Mouse (Mus musculus): ENCODE measurements around the gene Bok. TPM values are rescaled to one million over a fixed set of nuclear protein-coding genes. Genes with fewer than 3 reads are reported as not detected.

The Bok gene
- polyA plus RNA-seq, 1 experiment = 6.6 TPM

GRCm38 (mm10) chr1:93692773-93693172 is 7.3 kb downstream of the Bok start:
- TF ChIP-seq EP300 (IDR thresholded peaks at IDR 0.05; ENCODE audit: insufficient read depth, low read depth, low read length) = no peak
- no peak for TF ChIP-seq CTCF (IDR thresholded peaks at IDR 0.05; ENCODE audit: low read depth, low read length)
- TF ChIP-seq POLR2A (IDR thresholded peaks at IDR 0.05; ENCODE audit: insufficient read depth, low read length) = no peak
- Histone ChIP-seq H3K36me3 (ENCODE audit: control insufficient read depth, insufficient read depth, low read length, poor library complexity, severe bottlenecking) (no peaks in the 10 kb centered on the region), H3K4me1 (ENCODE audit: control insufficient read depth, insufficient read depth, low read length) (no peaks in the 10 kb centered on the region), H3K9ac (ENCODE audit: low read depth, poor library complexity, severe bottlenecking) (no peak overlapping the region), H3K9me3 (replicated peaks; ENCODE audit: control insufficient read depth, insufficient read depth, low read length, poor library complexity, severe bottlenecking) (no peaks in the 10 kb centered on the region), H3K27ac (ENCODE audit: insufficient read depth, low read length) (no peak overlapping the region), H3K4me3 (ENCODE audit: low read depth, low read length) (no peak overlapping the region), H3K27me3 (ENCODE audit: control insufficient read depth, insufficient read depth, low read length, poor library complexity, severe bottlenecking) (no peaks in the 10 kb centered on the region)

GRCm38 (mm10) chr1:93693502-93693901 is 8.0 kb downstream of the Bok start:
- H3K36me3 ChIP-seq (ENCODE audit: control insufficient read depth, insufficient read depth, low read length, poor library complexity, severe bottlenecking) = no peaks in the 10 kb centered on the region
- no peak overlapping the region for H3K9ac ChIP-seq (ENCODE audit: low read depth, poor library complexity, severe bottlenecking)
- no peaks in the 10 kb centered on the region for H3K9me3 ChIP-seq (replicated peaks; ENCODE audit: control insufficient read depth, insufficient read depth, low read length, poor library complexity, severe bottlenecking)
- no peaks in the 10 kb centered on the region for H3K27me3 ChIP-seq (ENCODE audit: control insufficient read depth, insufficient read depth, low read length, poor library complexity, severe bottlenecking)
- no peak overlapping the region for H3K27ac ChIP-seq (ENCODE audit: insufficient read depth, low read length)
- H3K4me3 ChIP-seq (ENCODE audit: low read depth, low read length) = no peak overlapping the region
- no peaks in the 10 kb centered on the region for H3K4me1 ChIP-seq (ENCODE audit: control insufficient read depth, insufficient read depth, low read length)
- TF ChIP-seq POLR2A (IDR thresholded peaks at IDR 0.05; ENCODE audit: insufficient read depth, low read length) = no peak
- no peak for TF ChIP-seq CTCF (IDR thresholded peaks at IDR 0.05; ENCODE audit: low read depth, low read length)
- TF ChIP-seq EP300 (IDR thresholded peaks at IDR 0.05; ENCODE audit: insufficient read depth, low read depth, low read length) = no peak

GRCm38 (mm10) chr1:93693943-93694342 is 8.5 kb downstream of the Bok start:
- Histone ChIP-seq H3K27me3 (ENCODE audit: control insufficient read depth, insufficient read depth, low read length, poor library complexity, severe bottlenecking) (no peaks in the 10 kb centered on the region), H3K4me1 (ENCODE audit: control insufficient read depth, insufficient read depth, low read length) (no peaks in the 10 kb centered on the region), H3K4me3 (ENCODE audit: low read depth, low read length) (no peak overlapping the region), H3K27ac (ENCODE audit: insufficient read depth, low read length) (no peak overlapping the region), H3K36me3 (ENCODE audit: control insufficient read depth, insufficient read depth, low read length, poor library complexity, severe bottlenecking) (no peaks in the 10 kb centered on the region), H3K9me3 (replicated peaks; ENCODE audit: control insufficient read depth, insufficient read depth, low read length, poor library complexity, severe bottlenecking) (no peaks in the 10 kb centered on the region), H3K9ac (ENCODE audit: low read depth, poor library complexity, severe bottlenecking) (no peak overlapping the region)
- TF ChIP-seq EP300 (IDR thresholded peaks at IDR 0.05; ENCODE audit: insufficient read depth, low read depth, low read length) (no peak), CTCF (IDR thresholded peaks at IDR 0.05; ENCODE audit: low read depth, low read length) (no peak), POLR2A (IDR thresholded peaks at IDR 0.05; ENCODE audit: insufficient read depth, low read length) (no peak)

GRCm38 (mm10) chr1:93694966-93695365 is 9.5 kb downstream of the Bok start:
- H3K36me3 ChIP-seq (ENCODE audit: control insufficient read depth, insufficient read depth, low read length, poor library complexity, severe bottlenecking) = no peaks in the 10 kb centered on the region
- H3K27ac ChIP-seq (ENCODE audit: insufficient read depth, low read length) = no peak overlapping the region
- H3K9ac ChIP-seq (ENCODE audit: low read depth, poor library complexity, severe bottlenecking) = no peak overlapping the region
- TF ChIP-seq POLR2A (IDR thresholded peaks at IDR 0.05; ENCODE audit: insufficient read depth, low read length) = no peak
- no peak for TF ChIP-seq EP300 (IDR thresholded peaks at IDR 0.05; ENCODE audit: insufficient read depth, low read depth, low read length)
- no peak for TF ChIP-seq CTCF (IDR thresholded peaks at IDR 0.05; ENCODE audit: low read depth, low read length)
- H3K4me3 ChIP-seq (ENCODE audit: low read depth, low read length) = no peak overlapping the region
- H3K27me3 ChIP-seq (ENCODE audit: control insufficient read depth, insufficient read depth, low read length, poor library complexity, severe bottlenecking) = no peaks in the 10 kb centered on the region
- no peaks in the 10 kb centered on the region for H3K9me3 ChIP-seq (replicated peaks; ENCODE audit: control insufficient read depth, insufficient read depth, low read length, poor library complexity, severe bottlenecking)
- H3K4me1 ChIP-seq (ENCODE audit: control insufficient read depth, insufficient read depth, low read length) = no peaks in the 10 kb centered on the region

GRCm38 (mm10) chr1:93697317-93697716 is 11.9 kb downstream of the Bok start:
- Histone ChIP-seq H3K9me3 (replicated peaks; ENCODE audit: control insufficient read depth, insufficient read depth, low read length, poor library complexity, severe bottlenecking) (no peaks in the 10 kb centered on the region), H3K4me3 (ENCODE audit: low read depth, low read length) (no peak overlapping the region), H3K27me3 (ENCODE audit: control insufficient read depth, insufficient read depth, low read length, poor library complexity, severe bottlenecking) (no peaks in the 10 kb centered on the region), H3K9ac (ENCODE audit: low read depth, poor library complexity, severe bottlenecking) (no peak overlapping the region), H3K27ac (ENCODE audit: insufficient read depth, low read length) (no peak overlapping the region), H3K4me1 (ENCODE audit: control insufficient read depth, insufficient read depth, low read length) (no peaks in the 10 kb centered on the region), H3K36me3 (ENCODE audit: control insufficient read depth, insufficient read depth, low read length, poor library complexity, severe bottlenecking) (no peaks in the 10 kb centered on the region)
- TF ChIP-seq POLR2A (IDR thresholded peaks at IDR 0.05; ENCODE audit: insufficient read depth, low read length) = no peak
- TF ChIP-seq EP300 (IDR thresholded peaks at IDR 0.05; ENCODE audit: insufficient read depth, low read depth, low read length) = no peak
- no peak for TF ChIP-seq CTCF (IDR thresholded peaks at IDR 0.05; ENCODE audit: low read depth, low read length)

- Histone ChIP-seq H3K4me1 (ENCODE audit: control insufficient read depth, insufficient read depth, low read length) (no peaks in the 10 kb centered on the region), H3K9me3 (replicated peaks; ENCODE audit: control insufficient read depth, insufficient read depth, low read length, poor library complexity, severe bottlenecking) (no peaks in the 10 kb centered on the region), H3K27me3 (ENCODE audit: control insufficient read depth, insufficient read depth, low read length, poor library complexity, severe bottlenecking) (no peaks in the 10 kb centered on the region), H3K36me3 (ENCODE audit: control insufficient read depth, insufficient read depth, low read length, poor library complexity, severe bottlenecking) (no peaks in the 10 kb centered on the region), H3K27ac (ENCODE audit: insufficient read depth, low read length) (no peak overlapping the region), H3K4me3 (ENCODE audit: low read depth, low read length) (no peak overlapping the region), H3K9ac (ENCODE audit: low read depth, poor library complexity, severe bottlenecking) (no peak overlapping the region)
- TF ChIP-seq EP300 (IDR thresholded peaks at IDR 0.05; ENCODE audit: insufficient read depth, low read depth, low read length) = no peak
- TF ChIP-seq CTCF (IDR thresholded peaks at IDR 0.05; ENCODE audit: low read depth, low read length) = no peak
- TF ChIP-seq POLR2A (IDR thresholded peaks at IDR 0.05; ENCODE audit: insufficient read depth, low read length) = no peak
Observed at GRCm38 (mm10) chr1:93699159-93699558, 13.7 kb downstream of the Bok start.
